Mouse (Mus musculus) left cerebral cortex, adult 2 months (tissue): ENCODE measurements around the gene Fancd2. TPM values are rescaled to one million over a fixed set of nuclear protein-coding genes. Genes with fewer than 3 reads are reported as not detected.
A peak's percentile ranks its signal among the peaks of the same experiment; 100 is the strongest.

ENCODE experiments used
- DNase-seq, 2 experiments: peaks; one replicate each; pipeline ENCODE4 v3.0.0; 2021 to 2022; ENCODE audit warnings: low spot score in 2 of 2, mixed read lengths in 1 of 2; ENCODE audit errors: extremely low spot score in 1 of 2
- H3K27ac ChIP-seq: fragments of 200-600 bp; 2 replicates; pipeline ENCODE4 v1.8.1; 2022
- H3K4me3 ChIP-seq: fragments of 200-600 bp; 2 replicates; pipeline ENCODE4 v1.8.1; 2022
- CTCF ChIP-seq: fragments of 200-600 bp; IDR thresholded peaks from 2 replicates; pipeline ENCODE4 v1.8.1; 2022; ENCODE audit warnings: antibody characterized with exemption, mild to moderate bottlenecking, moderate library complexity
- intact Hi-C: fragments of 180-260 bp; cut with DNase I; formaldehyde crosslinking; loops from one replicate; pipeline ENCODE4 v1.15.1; 2025
- total RNA-seq, 2 experiments: library from RNA; stranded (reverse); gene quantifications; 2 replicates each; pipeline ENCODE4 v1.2.3; 2021

Gene Fancd2
- total RNA-seq, 2 experiments from 2014 or later, result 2.1 to 2.2 TPM

DNA sequence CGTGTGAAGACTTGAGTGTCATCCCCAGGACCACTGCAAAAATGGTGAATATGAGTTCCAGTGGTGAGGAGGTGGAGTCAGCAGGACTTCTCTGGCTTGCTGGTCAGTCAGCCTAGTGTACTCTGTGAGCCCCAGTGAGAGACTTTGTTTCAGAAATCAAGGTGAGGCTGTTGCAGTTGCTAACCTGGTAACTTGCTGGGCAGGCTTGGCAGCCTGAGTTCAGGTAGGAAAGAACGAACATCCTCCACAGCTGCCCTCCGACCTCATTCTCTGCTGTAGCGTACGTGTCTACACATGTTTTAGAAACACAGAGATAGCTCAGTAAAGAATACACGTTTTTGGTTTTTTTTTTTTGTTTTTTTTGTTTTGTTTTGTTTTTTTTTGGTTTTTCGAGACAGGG, 3.4 kb downstream of the Fancd2 start:
- no peak for TF ChIP-seq CTCF
- H3K27ac ChIP-seq, result no peak overlapping the region
- intact Hi-C loops, result loop anchor here (5.0 kb wide), 2 partner anchors 67 to 147 kb away; partner anchors contain the start of genes Brk1 and Fancd2os

GRCm38 (mm10) chr6:113541610-113542009, 10.1 kb downstream of the Fancd2 start:
- Histone ChIP-seq H3K27ac (no peak overlapping the region), H3K4me3 (no peak overlapping the region)
- peak; percentile 17 for TF ChIP-seq CTCF
- DNase-seq, result no peak
- intact Hi-C loops, result no loop called here

More for the DNA sequence above, 3.4 kb downstream of the Fancd2 start:
- DNase-seq, result no peak
- H3K4me3 ChIP-seq, result no peak overlapping the region

GRCm38 (mm10) chr6:113543906-113544481, 12.5 kb downstream of the Fancd2 start:
- TF ChIP-seq CTCF, result no peak
- Histone ChIP-seq H3K4me3 (no peak overlapping the region), H3K27ac (no peak overlapping the region)
- intact Hi-C loops, result no loop called here
- no peak for DNase-seq

GRCm38 (mm10) chr6:113559736-113560135, 28.3 kb downstream of the Fancd2 start:
- no peak overlapping the region for H3K27ac ChIP-seq
- no peak overlapping the region for H3K4me3 ChIP-seq
- no peak for TF ChIP-seq CTCF
- intact Hi-C loops, result no loop called here
- DNase-seq, result no peak

GRCm38 (mm10) chr6:113564557-113564956, 33.1 kb downstream of the Fancd2 start:
- no peak for DNase-seq
- no peak overlapping the region for H3K4me3 ChIP-seq
- H3K27ac ChIP-seq, result no peak overlapping the region
- no peak for TF ChIP-seq CTCF
- intact Hi-C loops, result no loop called here

- no peak for TF ChIP-seq CTCF
- no peak overlapping the region for H3K4me3 ChIP-seq
- H3K27ac ChIP-seq, result peak overlapping the region; percentile 68
- DNase-seq, result peak in 1 of 2 experiments; percentile 18
- intact Hi-C loops, result loop anchor here (2.0 kb wide), 1 partner anchor 37 kb away; no protein-coding TSS in a partner anchor
These were observed 44.6 kb downstream of the Fancd2 start for GRCm38 (mm10) chr6:113576044-113576443.

DNA sequence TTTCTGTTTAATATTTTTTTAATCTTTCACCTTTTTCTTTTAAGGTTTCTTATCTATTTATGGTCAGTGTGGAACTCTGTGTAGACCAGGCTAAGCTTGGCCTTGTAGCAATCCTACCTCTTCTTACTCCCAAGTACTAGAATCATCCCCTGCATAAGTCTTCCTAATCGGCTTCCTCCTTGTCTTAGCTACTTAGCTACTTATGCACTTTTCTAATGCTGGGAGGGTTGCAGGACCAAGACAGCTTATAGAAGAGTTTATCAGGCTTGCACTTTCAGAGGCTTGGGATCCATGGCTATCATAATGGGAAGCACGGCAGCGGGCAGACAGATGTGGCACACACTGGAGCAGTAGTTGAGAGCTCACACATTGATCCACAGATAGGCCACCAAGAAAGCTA, 47.8 kb downstream of the Fancd2 start:
- intact Hi-C loops, result no loop called here
- no peak overlapping the region for H3K4me3 ChIP-seq
- H3K27ac ChIP-seq, result no peak overlapping the region
- DNase-seq, result no peak
- no peak for TF ChIP-seq CTCF

DNA sequence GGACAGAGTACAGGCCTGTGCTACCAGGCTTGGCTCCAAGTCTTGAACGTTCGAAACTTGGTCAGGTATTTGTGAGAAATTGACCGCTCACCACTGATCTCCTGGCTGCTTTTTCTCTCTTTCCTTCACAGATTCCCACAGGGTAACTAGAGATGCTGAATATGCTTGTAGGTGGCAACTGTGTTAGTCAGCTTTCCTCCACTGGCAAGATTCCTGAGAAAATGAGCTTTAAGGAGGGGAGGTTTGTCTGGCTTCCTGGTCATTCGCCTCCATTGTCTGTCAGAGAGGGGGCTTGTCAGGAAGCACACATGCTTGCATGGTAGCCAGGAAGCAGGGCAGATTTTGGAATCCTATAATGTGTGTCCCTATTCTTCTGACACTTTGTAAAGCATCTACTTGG, 51.5 kb downstream of the Fancd2 start:
- DNase-seq, result no peak
- no peak for TF ChIP-seq CTCF
- intact Hi-C loops, result no loop called here
- peak overlapping the region; percentile 18; the same call in 1 of the 2 replicates for H3K27ac ChIP-seq
- no peak overlapping the region for H3K4me3 ChIP-seq

DNA sequence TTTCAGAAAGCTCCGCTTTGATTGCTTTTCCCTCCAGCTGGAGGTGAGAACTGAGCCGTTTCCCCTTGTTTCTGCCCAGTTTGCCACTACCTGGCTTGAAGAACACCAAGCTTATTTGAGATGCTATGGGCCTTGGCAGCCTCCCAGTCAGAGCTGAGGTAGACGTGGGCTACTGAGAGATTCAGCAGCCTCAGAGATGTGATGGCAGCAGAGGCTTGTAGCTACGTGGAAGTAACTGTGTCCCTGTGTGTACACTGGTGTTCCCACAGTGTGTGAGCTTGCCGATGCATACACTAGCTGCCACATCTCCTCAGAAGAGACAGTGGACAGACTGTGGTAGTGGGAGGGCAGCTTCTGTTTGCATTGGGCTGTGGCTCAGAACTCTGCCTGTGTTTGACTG, 53.6 kb downstream of the Fancd2 start:
- no peak for DNase-seq
- no peak for TF ChIP-seq CTCF
- Histone ChIP-seq H3K4me3 (no peak overlapping the region), H3K27ac (no peak overlapping the region; the same call in 1 of the 2 replicates)
- intact Hi-C loops, result no loop called here

DNA sequence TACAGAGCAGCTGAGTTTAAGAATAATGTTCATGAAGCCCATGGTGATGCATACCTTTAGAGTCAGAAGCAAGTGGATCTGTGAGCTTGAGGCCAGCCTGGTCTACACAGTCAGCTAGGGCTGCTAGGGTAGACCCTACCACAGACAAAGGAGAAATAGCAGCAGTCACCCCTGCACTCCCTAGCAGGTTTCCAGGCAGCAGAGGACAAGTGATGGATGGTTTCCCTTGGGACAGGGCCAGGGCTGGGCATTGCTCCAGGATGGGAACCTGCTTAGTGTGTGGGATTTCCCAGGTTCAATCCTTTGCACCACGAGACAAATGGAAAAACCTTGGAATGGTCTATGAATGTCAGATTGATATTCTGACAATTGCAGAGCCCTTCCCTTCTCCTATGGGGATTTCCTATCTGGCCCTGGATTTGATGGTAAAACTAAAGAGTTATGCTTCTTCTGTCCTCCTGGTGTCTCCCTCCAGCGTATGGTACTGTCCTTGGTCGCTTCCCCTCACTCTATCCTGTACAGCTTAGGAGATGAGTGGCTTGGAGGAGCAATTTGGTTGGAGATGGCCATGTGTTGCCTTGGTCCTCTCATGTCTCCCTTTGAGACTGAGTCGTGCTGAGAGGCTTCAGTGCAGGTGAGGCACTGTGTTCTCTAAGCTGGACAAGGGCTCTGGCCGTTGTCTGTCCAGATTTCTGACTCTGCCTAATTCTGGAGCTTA, 55.1 kb downstream of the Fancd2 start:
- no peak overlapping the region for H3K4me3 ChIP-seq
- no peak; the same call in 1 of the 2 replicates for TF ChIP-seq CTCF
- H3K27ac ChIP-seq, result no peak overlapping the region
- intact Hi-C loops, result no loop called here
- no peak for DNase-seq

DNA sequence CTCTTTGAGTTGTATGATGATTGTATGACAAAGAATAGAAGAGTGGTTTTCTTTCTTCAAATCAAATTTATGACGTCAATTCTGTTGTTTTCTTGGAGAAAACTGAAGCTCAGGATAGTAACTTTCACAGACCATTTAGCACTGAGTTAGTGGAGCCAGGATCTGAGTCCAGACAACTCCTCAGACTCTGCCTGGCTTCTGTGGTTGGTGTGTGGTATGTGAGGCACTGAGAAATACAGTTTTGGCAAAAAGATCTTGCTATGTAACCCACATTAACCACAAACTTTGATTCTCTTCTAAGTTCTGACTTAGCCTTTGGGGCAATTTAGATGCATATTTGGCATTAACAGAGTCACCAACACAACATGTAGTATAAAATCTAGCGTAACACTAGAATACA, 61.2 kb downstream of the Fancd2 start:
- intact Hi-C loops, result no loop called here
- no peak overlapping the region for H3K4me3 ChIP-seq
- no peak overlapping the region for H3K27ac ChIP-seq
- no peak for DNase-seq
- no peak for TF ChIP-seq CTCF

- no peak for TF ChIP-seq CTCF
- intact Hi-C loops, result no loop called here
- no peak for DNase-seq
- Histone ChIP-seq H3K4me3 (no peak overlapping the region), H3K27ac (no peak overlapping the region)
These were observed 66.5 kb downstream of the Fancd2 start for GRCm38 (mm10) chr6:113597945-113598344.
